Mouse (Mus musculus) kidney, postnatal 0 days (tissue): ENCODE data around the gene Cox5b. TPM values are rescaled to one million over a fixed set of nuclear protein-coding genes. Genes with fewer than 3 reads are reported as not detected.

Source experiments
- ATAC-seq: fragments of 200-750 bp; cut with Nextera tagmentation; replicated peaks from 2 replicates; pipeline ENCODE4 v1.8.0; 2017; ENCODE audit warnings: low read depth, moderate number of reproducible peaks, moderate TSS enrichment, moderate library complexity; ENCODE audit not compliant: low FRiP score
- DNase-seq: peaks from one replicate; pipeline ENCODE4 v3.0.0-alpha.2; 2016; ENCODE audit warnings: low spot score
- H3K27ac ChIP-seq: fragments of 300-500 bp; sonication (generic); 2 replicates; pipeline ENCODE4 v1.5.1; 2014; ENCODE audit warnings: mild to moderate bottlenecking
- H3K27me3 ChIP-seq: fragments of 300-500 bp; sonication (generic); 2 replicates; pipeline ENCODE4 v1.6.1; 2014; ENCODE audit warnings: low read length, mixed read lengths; ENCODE audit not compliant: insufficient read depth
- H3K36me3 ChIP-seq: fragments of 300-500 bp; sonication (generic); 2 replicates; pipeline ENCODE4 v1.6.1; 2014; ENCODE audit warnings: low read length, mixed read lengths; ENCODE audit not compliant: insufficient read depth
- H3K4me1 ChIP-seq: fragments of 300-500 bp; sonication (generic); replicated peaks from 2 replicates; pipeline ENCODE4 v1.6.1; 2014; ENCODE audit warnings: antibody characterized with exemption, low read length, mixed read lengths; ENCODE audit not compliant: insufficient read depth
- H3K4me2 ChIP-seq: fragments of 300-500 bp; sonication (generic); 2 replicates; pipeline ENCODE4 v1.6.1; 2014; ENCODE audit warnings: mild to moderate bottlenecking, low read length, moderate library complexity, mixed read lengths
- H3K4me3 ChIP-seq: fragments of 300-500 bp; sonication (generic); replicated peaks from 2 replicates; pipeline ENCODE4 v1.5.1; 2014; ENCODE audit warnings: low read depth, low read length
- H3K9ac ChIP-seq: fragments of 300-500 bp; sonication (generic); 2 replicates; pipeline ENCODE4 v1.6.1; 2014; ENCODE audit warnings: low read depth, low read length
- H3K9me3 ChIP-seq: fragments of 300-500 bp; sonication (generic); replicated peaks from 2 replicates; pipeline ENCODE4 v1.6.1; 2016; ENCODE audit warnings: low read length, inconsistent platforms, mixed read lengths
- CTCF ChIP-seq: IDR thresholded peaks from 2 replicates; pipeline ENCODE4 v1.5.1; 2016; ENCODE audit warnings: antibody characterized with exemption, low read depth, mild to moderate bottlenecking, moderate library complexity
- WGBS: fragments of 180-500 bp; shearing (Covaris S2); extraction: QIAGEN DNeasy Blood & Tissue Kit; methylation state at CpG from one replicate; pipeline ENCODE4 v1.1.7; 2014; 5-methylcytosine and 5-hydroxymethylcytosine counted together
- polyA plus RNA-seq: library from polyadenylated mRNA; unstranded; fragments of >200 nt; fragmentation: Nextera tagmentation; extraction: Ambion mirVana; gene quantifications from 2 replicates; pipeline ENCODE4 v1.2.1, GENCODE M21; 2015

The Cox5b gene
- 1,072 and 1,147 TPM in 2 replicates for polyA plus RNA-seq

DNA sequence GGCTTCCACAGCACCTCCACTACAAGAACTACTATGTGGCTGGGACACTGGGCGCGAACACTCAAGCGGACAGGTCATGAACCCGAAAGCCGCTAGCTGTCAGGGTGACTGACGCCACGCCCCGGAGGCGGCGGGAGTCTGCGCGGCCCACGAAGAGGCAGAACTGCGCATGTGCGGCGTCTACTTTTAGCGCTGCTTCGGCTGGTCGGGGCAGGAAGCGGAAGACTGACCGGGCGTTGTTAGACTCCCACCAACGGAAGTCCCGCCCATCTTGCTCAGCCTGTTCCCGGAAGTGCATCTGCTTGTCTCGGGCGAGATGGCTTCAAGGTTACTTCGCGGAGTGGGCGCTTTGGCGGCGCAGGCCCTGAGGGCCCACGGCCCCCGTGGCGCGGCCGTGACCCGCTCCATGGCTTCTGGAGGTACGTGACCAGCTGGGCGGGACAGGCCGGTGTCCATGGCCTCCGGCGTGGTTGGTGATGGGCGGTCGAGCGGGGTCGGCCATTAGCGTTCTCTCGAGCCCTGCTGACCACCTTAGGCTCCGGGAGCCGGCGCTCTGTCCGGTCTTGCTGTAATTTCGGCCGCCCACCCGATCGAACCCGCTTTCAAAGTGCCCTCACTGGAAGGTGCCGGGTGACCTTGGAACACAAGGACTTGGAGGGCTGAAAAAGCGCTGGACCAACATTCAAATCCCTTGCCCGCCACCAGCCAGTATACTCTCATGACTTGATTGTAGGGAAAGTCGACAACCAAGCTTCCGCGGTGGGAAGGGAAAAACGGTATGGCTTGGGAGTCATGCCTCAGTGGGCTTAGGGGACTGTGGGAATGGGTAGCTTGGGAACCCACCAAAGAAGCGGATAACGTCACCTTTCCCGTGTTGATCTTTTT is at the start of gene Cox5b:
Gene Cox5b (plus strand): TSS at position 179 of the 885 bp plus-strand sequence.
- Histone ChIP-seq H3K27me3 (no peaks in the 10 kb centered on the region), H3K36me3 (0 out of 2 replicates have a peak, but pooled peaks cover 9% of the 10 kb centered on the region), H3K4me3 (peak within 1 kb of the TSS; percentile 85), H3K27ac (peak within 1 kb of the TSS; percentile 68), H3K4me1 (no peaks in the 10 kb centered on the region), H3K9me3 (no peaks in the 10 kb centered on the region), H3K4me2 (peak within 1 kb of the TSS; percentile 79), H3K9ac (peak within 1 kb of the TSS; percentile 79)
- no peak for TF ChIP-seq CTCF
- DNase-seq (peak; percentile 100), ATAC-seq (peak; percentile 93)
- WGBS: under 1% methylated on average over 68 of the region's 68 CpGs

DNA sequence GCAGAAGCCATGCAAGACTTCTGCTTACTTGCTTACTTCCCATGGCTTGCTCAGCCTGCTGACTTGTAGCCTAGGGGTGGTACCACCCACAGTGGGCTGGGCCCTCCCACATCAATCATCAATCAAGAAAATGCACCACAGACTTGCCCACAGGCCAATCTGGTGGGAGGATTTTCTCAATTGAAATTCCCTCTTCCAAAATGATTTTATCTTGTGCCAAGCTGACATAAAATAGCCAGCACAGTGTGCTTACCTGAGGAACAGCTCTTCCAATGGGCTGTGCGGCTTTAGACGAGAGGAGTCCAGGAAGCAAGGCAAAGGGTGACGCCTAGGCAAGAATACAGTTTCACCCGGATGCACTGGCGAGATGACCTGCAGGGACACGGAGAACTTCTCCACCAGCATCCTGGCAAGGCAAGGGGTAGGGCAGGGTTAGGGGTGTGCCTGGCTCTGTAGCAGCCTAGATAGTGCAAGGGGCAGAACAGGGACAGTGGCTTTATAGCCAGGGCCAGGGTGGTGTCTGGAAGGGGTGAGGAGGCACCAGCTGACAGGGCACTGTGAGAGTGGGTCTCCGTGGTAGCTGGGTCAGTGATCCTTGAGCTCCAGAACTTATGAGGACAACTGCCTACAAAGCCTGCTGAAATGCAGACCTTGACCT is 47.2 kb upstream of the Cox5b start:
- Histone ChIP-seq H3K4me3 (no peak overlapping the region), H3K9me3 (no peaks in the 10 kb centered on the region), H3K27me3 (no peaks in the 10 kb centered on the region), H3K9ac (no peak overlapping the region), H3K4me2 (no peak overlapping the region), H3K4me1 (no peaks in the 10 kb centered on the region), H3K27ac (no peak overlapping the region), H3K36me3 (no peaks in the 10 kb centered on the region)
- DNase-seq: no peak
- TF ChIP-seq CTCF: no peak
- ATAC-seq: no peak
- 82% methylated on average over 7 of the region's 7 CpGs for WGBS

DNA sequence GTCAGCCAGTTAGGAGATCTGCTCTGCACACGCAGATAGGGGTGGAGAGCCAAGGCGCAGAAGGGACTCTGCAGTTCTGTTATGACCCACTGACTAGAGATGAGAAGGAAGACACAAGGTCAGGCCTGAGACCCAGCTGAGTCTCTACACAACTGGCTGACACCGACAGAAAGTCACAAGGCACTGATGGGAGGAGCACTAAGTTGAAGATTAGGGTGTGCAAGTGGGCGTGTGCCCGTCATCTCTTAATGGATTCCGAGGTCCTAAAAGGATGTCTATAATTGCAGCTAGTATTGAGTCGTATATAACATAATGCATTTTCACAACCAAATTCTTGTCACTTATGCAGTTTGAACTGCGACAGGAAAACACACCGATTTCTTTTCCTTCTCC is 46.6 kb upstream of the Cox5b start:
- TF ChIP-seq CTCF: no peak
- no peak for ATAC-seq

GRCm38 (mm10) chr1:36646285-36646684 is 45.0 kb upstream of the Cox5b start:
- H3K27me3 ChIP-seq: no peaks in the 10 kb centered on the region
- no peak for DNase-seq
- H3K9ac ChIP-seq: no peak overlapping the region
- no peak overlapping the region for H3K27ac ChIP-seq
- no peaks in the 10 kb centered on the region for H3K9me3 ChIP-seq
- no peak overlapping the region for H3K4me3 ChIP-seq
- TF ChIP-seq CTCF: no peak
- WGBS: 67% methylated on average over 3 of the region's 3 CpGs
- no peaks in the 10 kb centered on the region for H3K4me1 ChIP-seq
- no peak overlapping the region for H3K4me2 ChIP-seq
- ATAC-seq: no peak
- H3K36me3 ChIP-seq: no peaks in the 10 kb centered on the region

More for the DNA sequence above, 46.6 kb upstream of the Cox5b start:
- Histone ChIP-seq H3K9ac (no peak overlapping the region), H3K27me3 (no peaks in the 10 kb centered on the region), H3K36me3 (no peaks in the 10 kb centered on the region), H3K4me2 (no peak overlapping the region), H3K9me3 (no peaks in the 10 kb centered on the region), H3K4me1 (no peaks in the 10 kb centered on the region), H3K4me3 (no peak overlapping the region), H3K27ac (no peak overlapping the region)
- WGBS: 83% methylated on average over 9 of the region's 9 CpGs
- DNase-seq: no peak

DNA sequence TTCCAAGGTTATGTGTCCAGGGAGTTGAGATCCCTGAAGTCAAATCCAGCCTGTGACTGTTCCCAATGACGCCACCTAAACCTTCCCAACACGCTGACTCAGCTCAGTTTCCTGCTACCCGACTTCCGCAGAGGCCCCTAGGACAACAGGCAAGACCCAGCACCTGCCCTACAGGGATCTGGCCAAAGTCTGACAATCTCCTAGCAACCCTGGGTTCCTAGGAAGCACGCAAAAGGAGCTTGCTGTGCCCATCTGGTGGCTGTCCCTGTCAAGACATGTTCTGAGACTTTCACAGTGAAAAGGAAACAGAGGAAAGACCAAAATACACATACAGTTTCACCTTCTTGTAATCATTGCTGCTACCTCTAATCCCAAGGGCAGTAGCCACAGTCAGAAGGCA is 43.6 kb upstream of the Cox5b start:
- DNase-seq (peak; percentile 47), ATAC-seq (peak; percentile 78)

GRCm38 (mm10) chr1:36655039-36655438 is 36.2 kb upstream of the Cox5b start:
- Histone ChIP-seq H3K9ac (no peak overlapping the region), H3K27me3 (no peaks in the 10 kb centered on the region), H3K4me3 (no peak overlapping the region), H3K4me2 (no peak overlapping the region), H3K36me3 (no peaks in the 10 kb centered on the region), H3K4me1 (no peaks in the 10 kb centered on the region), H3K9me3 (no peaks in the 10 kb centered on the region), H3K27ac (no peak overlapping the region)
- DNase-seq: no peak
- no peak for TF ChIP-seq CTCF
- no peak for ATAC-seq
- WGBS: 85% methylated on average over 5 of the region's 5 CpGs

More for the DNA sequence above, 43.6 kb upstream of the Cox5b start:
- Histone ChIP-seq H3K9me3 (no peaks in the 10 kb centered on the region), H3K4me2 (no peak overlapping the region), H3K27me3 (no peaks in the 10 kb centered on the region), H3K4me1 (no peaks in the 10 kb centered on the region), H3K36me3 (no peaks in the 10 kb centered on the region), H3K9ac (no peak overlapping the region), H3K27ac (no peak overlapping the region), H3K4me3 (no peak overlapping the region)
- WGBS: 41% methylated on average over 5 of the region's 5 CpGs
- peak; percentile 54 for TF ChIP-seq CTCF
